Mouse (Mus musculus) cerebellum, adult 8-10 months (tissue): ENCODE results near the gene Abcb8.

Source experiments
- DNase-seq: peaks from one replicate; pipeline ENCODE4 v3.0.0; 2022

The Abcb8 gene

DNA sequence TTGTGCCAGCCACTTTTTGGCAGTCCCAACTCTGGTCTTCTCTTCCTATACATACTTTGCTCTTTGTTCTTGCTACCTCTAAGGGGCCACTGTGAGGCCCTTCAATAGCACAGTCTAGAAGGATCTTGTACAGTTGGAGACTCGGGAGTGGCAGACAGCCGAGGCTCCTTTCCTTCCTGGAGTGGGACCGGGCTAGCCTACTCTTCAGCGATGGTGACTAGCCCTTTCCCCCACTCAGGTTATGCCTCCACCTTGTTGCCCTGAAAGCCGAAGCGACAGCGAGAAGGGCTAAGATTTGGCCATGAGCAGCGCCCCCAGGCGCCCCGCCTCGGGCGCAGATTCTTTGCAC is 33.8 kb downstream of the Abcb8 start:
- DNase-seq, result no peak

- DNase-seq, result no peak
Measured at GRCm38 (mm10) chr5:24427981-24428402, 34.5 kb downstream of the Abcb8 start.

GRCm38 (mm10) chr5:24428596-24428995 is 35.1 kb downstream of the Abcb8 start:
- DNase-seq, result no peak

- DNase-seq, result no peak
Measured at GRCm38 (mm10) chr5:24433993-24434392, 40.5 kb downstream of the Abcb8 start.

DNA sequence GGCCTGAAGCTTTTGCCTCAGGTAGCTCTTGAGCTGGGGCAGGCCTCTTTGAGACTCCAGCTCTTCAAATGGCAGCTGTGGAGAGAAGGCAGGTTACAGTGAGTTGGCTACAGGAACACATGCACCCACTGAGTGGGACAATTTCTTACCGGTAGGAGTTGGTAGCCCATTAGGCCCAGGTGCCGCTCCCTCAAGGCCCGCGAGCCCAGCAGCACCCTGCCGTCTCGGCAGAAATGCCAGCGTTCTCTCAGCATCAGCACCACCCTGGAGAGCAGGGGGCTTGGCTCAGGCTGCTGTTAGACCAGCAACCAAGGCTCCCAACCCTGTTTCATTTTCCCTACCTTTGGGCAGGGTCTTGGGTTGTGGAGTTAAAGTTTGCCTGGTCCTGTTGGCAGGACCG is 47.7 kb downstream of the Abcb8 start:
- DNase-seq, result no peak

GRCm38 (mm10) chr5:24442029-24442428 is 48.6 kb downstream of the Abcb8 start:
- no peak for DNase-seq

GRCm38 (mm10) chr5:24443204-24443603 is 49.7 kb downstream of the Abcb8 start:
- no peak for DNase-seq

DNA sequence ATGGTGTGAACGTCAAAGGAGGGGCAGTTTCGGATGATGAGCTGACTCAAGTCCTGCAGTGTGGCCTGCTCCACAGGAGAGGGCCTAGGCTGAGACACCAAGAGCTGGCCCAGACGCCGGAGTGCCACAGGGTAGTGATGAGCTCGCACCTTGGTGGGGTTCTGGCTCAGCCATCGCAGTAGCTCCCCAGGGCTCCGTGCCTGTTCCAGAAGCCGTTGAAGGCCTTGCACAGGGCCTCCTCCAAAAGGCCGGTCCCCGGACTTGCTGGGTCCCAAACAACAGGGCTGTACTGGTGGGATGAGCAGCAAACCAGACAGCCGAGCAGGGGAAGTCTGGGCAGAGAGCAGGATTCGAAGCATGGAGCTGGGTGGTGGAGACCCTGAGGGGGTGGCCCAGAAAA is 50.5 kb downstream of the Abcb8 start:
- peak; percentile 49 for DNase-seq

- peak; percentile 92 for DNase-seq
Measured at GRCm38 (mm10) chr5:24444746-24445427, 51.4 kb downstream of the Abcb8 start, which contains the start of gene Fastk. Fastk (minus strand) TSS chr5:24445287.

DNA sequence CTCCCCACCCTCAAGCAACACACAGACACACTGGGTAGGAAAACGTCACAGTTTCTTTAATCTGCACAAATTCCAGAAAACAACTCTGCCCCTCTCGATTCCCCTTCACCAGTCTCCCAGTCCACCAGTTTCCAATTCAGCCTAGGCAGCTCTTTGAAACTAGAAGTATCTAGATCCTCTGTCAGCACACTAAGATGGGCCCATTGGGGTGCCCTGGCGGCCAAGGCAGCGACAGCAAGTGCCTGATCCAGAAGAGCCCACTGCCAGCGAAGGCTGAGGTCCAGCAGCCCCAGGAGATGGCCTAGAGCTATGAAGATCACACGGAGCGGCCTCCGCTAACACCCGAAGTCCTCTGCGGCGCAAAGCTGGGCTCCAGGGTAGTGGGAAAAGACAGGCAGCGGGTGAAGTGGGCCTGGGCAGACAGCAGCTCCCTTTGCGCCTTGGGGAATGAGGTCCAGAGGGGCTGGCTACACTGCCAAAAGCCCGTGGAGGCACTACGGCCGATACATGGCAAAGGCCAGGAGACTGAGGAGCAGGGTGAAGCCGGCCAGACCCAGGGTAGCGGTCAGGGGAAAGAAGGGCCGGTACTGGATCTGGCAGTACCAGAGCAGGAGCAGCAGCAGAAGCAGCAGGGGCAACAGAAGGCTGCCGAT is 52.1 kb downstream of the Abcb8 start:
- DNase-seq, result peak; percentile 51

DNA sequence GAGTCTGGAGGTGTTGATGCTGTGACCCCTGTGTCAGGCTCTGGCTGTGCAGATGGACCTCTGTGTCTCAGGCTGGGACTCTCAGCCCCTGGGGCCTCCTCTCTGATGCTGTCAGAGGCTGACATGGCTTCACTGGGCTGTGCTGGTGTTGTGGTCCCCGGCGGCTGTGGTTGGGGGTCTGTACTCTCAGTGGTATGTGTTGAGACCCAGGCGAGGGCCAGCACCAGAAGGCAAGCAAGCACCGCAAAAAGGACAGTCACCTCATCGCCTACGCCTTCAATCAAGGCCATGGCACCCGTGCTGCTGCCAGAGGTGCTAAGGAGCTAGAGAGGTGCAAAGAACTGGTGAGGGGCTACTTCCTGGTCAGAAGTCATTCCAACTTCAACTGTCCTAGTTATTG is 53.2 kb downstream of the Abcb8 start:
- DNase-seq, result no peak

DNA sequence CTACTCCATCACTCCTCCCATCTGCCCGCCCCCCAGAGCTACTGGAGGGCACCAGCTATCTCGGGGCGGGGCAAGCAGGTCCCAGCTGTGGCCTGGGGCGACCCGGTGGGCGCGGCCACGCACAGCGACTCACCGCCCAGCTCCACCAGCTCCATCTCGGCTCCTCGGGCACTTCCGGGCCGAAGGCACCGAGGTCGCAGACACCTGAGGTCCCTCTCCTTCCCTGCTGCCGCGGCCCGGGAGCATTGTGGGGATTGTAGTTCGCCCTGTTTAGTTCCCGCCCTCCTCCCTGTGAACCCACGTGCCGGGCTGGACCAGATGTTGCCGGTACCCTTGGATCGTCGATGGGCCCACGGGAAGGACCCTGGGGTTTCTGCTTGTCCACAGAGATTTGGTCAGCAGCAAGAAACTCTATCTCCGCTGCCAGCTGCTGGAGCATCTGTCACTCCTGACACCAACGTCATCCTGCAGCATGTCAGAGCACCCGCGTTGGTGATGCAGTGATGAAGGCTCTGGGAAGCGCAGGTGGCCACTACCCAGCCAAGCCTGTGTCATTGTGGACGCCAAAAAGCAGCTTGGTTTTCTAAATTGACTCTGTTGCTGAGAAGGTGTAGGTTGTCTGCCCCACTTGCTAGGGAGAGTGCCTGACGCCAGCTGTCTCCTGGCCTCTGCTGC is 54.3 kb downstream of the Abcb8 start, which contains the start of gene Tmub1:
Gene Tmub1, minus strand, starts transcription at position 231 of the 675 bp plus-strand sequence.
- peak; percentile 80 for DNase-seq

- peak; percentile 84 for DNase-seq
Measured at GRCm38 (mm10) chr5:24451264-24452029, 58.0 kb downstream of the Abcb8 start.

- DNase-seq, result peak; percentile 57
Measured at GRCm38 (mm10) chr5:24452030-24452690, 58.7 kb downstream of the Abcb8 start, which contains the start of gene Agap3. Agap3 (plus strand) TSS chr5:24452177.

GRCm38 (mm10) chr5:24452691-24453233 is 59.3 kb downstream of the Abcb8 start:
- DNase-seq, result peak; percentile 57

DNA sequence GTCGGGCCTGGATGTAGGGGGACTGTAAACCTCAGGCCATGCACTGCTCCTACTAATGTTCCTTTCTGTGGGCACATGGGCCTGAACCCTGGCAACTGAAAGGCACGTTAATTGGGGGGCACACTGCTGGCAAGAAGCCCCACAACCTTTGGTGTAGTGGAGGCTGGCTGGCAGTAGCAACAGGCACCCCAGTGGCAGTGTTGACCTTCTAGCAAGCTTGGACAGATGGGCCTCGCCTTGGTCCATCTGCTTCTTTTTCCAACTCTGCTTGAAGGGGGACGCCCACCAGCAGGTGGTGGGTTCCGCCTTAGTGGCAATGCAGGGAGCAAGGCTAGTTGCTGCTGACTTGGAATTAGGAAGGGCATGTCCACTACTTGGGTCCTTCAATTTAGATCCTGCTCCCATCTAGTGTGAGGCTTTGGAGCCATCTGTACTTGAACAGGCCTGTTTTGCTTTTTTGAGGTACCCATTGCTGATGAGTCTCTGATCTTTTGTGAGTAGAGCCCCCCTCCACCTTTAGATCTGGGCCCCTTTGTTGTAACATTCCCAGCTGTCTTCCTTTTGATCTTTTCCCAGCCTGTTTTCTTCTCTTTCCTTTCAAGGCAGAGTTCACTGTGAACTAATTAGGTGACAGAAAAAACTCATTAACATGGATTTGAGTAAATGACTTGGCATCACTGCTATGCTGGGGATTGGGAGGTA is 60.0 kb downstream of the Abcb8 start:
- DNase-seq, result peak; percentile 85

DNA sequence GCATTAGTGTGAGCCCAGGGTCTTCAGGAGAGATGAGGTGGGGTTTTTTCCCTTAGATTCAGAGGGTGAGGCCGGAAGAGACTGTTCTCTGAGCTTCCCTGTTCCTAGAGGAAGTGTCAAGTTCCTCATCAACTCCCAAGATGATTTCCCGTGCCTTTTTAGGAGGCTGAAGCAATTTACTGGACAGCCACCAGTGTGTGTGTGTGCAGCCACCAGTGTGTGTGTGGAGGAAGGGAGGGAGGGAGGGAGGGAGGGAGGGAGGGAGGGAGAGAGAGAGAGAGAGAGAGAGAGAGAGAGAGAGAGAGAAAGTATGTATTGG is 60.5 kb downstream of the Abcb8 start:
- no peak for DNase-seq

GRCm38 (mm10) chr5:24455076-24455475 is 61.6 kb downstream of the Abcb8 start:
- no peak for DNase-seq

DNA sequence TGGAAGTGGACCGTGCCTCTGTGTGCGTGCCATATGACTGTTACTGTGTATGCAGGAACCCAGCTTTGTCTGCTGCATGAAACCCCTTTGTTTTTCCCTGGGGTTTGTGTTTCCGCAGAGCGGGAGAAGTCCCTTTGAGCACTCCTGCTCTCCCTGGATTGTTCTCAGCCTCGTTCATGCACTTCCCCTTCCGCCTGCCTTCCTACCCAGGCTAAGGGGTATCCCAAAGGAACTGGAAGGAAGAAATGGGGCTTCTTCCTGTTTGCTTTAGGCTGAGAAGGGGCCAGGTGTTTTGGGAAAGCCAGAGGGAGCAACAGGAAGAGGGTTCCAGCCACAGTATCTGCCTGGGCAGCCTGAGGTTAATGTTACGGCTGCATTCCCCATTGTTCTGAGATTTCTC is 62.1 kb downstream of the Abcb8 start:
- DNase-seq, result no peak
